Mouse (Mus musculus) natural killer cell, adult 2 months (primary cell): ENCODE results near the gene Tbk1.

ENCODE experiments used
- DNase-seq, 2 experiments: peaks; one replicate each; pipeline ENCODE4 v3.0.0; 2022; ENCODE audit warnings: low spot score in 2 of 2

Gene Tbk1

DNA sequence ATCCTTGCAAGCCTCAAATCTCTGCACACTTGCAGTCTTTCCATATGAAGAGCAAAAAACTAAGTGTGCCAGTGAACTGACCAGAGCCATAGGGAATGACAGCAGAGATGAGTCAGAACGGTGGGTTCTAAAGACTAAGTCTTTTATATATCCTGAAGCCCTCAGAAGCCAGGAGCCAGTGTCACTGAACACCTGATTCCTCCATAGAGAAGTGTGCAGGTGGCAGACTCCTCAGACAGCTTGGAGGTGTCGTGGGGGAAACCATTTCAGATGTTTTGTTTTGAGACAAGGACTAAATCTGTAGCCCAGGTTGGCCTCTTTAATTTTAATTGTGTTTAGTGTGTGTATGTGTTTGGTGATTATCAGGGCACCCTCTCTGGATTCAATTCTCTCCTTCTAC lies 87.5 kb downstream of the Tbk1 start:
- DNase-seq = no peak

DNA sequence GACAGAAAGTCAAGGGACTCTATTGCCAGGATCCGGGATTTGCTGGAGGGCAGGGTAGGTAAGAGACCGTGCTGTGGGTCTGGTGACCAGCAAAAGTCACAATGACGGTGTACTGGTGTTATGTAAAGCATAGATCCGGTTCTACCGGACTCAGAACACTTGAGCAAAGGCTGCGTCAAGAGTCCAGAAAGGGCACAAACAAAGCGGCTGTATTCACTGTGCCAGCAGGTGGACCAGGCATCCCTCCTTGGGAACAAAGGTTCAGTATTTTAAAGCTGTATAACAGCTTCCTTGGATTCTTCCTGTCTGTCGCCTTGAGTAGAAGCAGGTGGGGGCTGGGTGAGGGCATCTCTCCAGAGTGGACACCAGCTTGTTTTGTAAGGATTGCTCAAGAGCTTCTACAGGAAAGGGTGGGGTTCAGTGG lies 88.1 kb downstream of the Tbk1 start:
- no peak for DNase-seq

- no peak for DNase-seq
Observed at GRCm38 (mm10) chr10:121497968-121498367, 88.6 kb downstream of the Tbk1 start.

DNA sequence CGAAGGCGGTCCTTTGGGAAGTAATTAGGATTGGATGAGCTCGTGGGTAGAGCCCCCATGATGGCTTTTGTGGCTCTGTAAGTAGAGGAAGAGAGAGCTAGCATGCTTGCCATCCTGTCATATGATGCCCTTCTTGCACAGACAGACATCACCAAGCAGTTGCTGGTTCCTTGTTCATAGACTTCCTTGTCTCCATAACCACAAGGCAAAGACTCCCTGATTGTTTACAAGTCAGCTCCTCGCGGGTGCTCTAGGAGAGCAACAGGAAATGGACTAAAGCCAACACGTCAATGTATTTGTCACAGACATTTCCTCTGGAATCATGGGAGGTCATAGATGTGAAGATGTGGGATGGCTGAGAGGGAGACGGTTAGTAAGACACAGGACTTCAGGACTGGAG lies 90.0 kb downstream of the Tbk1 start:
- DNase-seq = no peak
